Mouse (Mus musculus) retina, embryonic 14.5 days (tissue): Measurements from ENCODE around the gene Acvr2a.
"Not testable (repeated sequence)": the region's sequence is repeated elsewhere in the genome, so short reads cannot be mapped to it uniquely, and the experiment has no call there.

Experiments
- DNase-seq: peaks from one replicate; pipeline ENCODE4 v3.0.0-alpha.2; 2015; ENCODE audit warnings: low spot score

Acvr2a gene

GRCm38 (mm10) chr2:48813371-48814222 lies at the start of gene Acvr2a:
Gene Acvr2a, plus strand, starts transcription at chr2:48814109.
- peak; percentile 92 for DNase-seq

- no peak for DNase-seq
Observed at GRCm38 (mm10) chr2:48766513-48766912, 47.4 kb upstream of the Acvr2a start.

- no peak for DNase-seq
Observed at GRCm38 (mm10) chr2:48767778-48768177, 46.1 kb upstream of the Acvr2a start.

- no peak for DNase-seq
Observed at GRCm38 (mm10) chr2:48768219-48768618, 45.7 kb upstream of the Acvr2a start.

- no peak for DNase-seq
Observed at GRCm38 (mm10) chr2:48770100-48770499, 43.8 kb upstream of the Acvr2a start.

- no peak for DNase-seq
Observed at GRCm38 (mm10) chr2:48770634-48771033, 43.3 kb upstream of the Acvr2a start.

- no peak for DNase-seq
Observed at GRCm38 (mm10) chr2:48775281-48775680, 38.6 kb upstream of the Acvr2a start.

GRCm38 (mm10) chr2:48788901-48789300 lies 25.0 kb upstream of the Acvr2a start:
- no peak for DNase-seq

GRCm38 (mm10) chr2:48814223-48815038 lies 522 bp downstream of the Acvr2a start:
- peak; percentile 50 for DNase-seq

GRCm38 (mm10) chr2:48815039-48815590 lies 1.2 kb downstream of the Acvr2a start:
- DNase-seq = no peak

- peak; percentile 17 for DNase-seq
Observed at GRCm38 (mm10) chr2:48816141-48817028, 2.5 kb downstream of the Acvr2a start.

GRCm38 (mm10) chr2:48825878-48826277 lies 12.0 kb downstream of the Acvr2a start:
- DNase-seq = no peak

- no peak for DNase-seq
Observed at GRCm38 (mm10) chr2:48826380-48826779, 12.5 kb downstream of the Acvr2a start.

GRCm38 (mm10) chr2:48830492-48830891 lies 16.6 kb downstream of the Acvr2a start:
- DNase-seq = no peak

- DNase-seq = no peak
Observed at GRCm38 (mm10) chr2:48832305-48832704, 18.4 kb downstream of the Acvr2a start.

- no peak for DNase-seq
Observed at GRCm38 (mm10) chr2:48833884-48834450, 20.1 kb downstream of the Acvr2a start.

GRCm38 (mm10) chr2:48841611-48842470 lies 27.9 kb downstream of the Acvr2a start:
- DNase-seq = no peak

GRCm38 (mm10) chr2:48846689-48847398 lies 32.9 kb downstream of the Acvr2a start:
- DNase-seq = no peak

GRCm38 (mm10) chr2:48865596-48865995 lies 51.7 kb downstream of the Acvr2a start:
- DNase-seq = not testable (repeated sequence)
